Mouse (Mus musculus) heart, adult 9 months (tissue): ENCODE data around the gene Olfr715b.
"Not testable (repeated sequence)": the region's sequence is repeated elsewhere in the genome, so short reads cannot be mapped to it uniquely, and the experiment has no call there.

ENCODE experiments used
- DNase-seq, 2 experiments: peaks; one replicate each; pipeline ENCODE4 v3.0.0; 2022; ENCODE audit warnings: low spot score in 2 of 2

Olfr715b gene

GRCm38 (mm10) chr7:107110269-107110668, at the start of gene Olfr715b:
TSS of gene Olfr715b (minus strand) at chr7:107110369.
- DNase-seq: not testable (repeated sequence)

GRCm38 (mm10) chr7:107138027-107138426, 27.9 kb upstream of the Olfr715b start, which contains the start of gene Olfr716:
TSS of gene Olfr716 (plus strand) at chr7:107138327.
- DNase-seq: not testable (repeated sequence)

- not testable (repeated sequence) for DNase-seq
These were observed 20.8 kb upstream of the Olfr715b start, which contains the start of gene Olfr715 for GRCm38 (mm10) chr7:107130983-107131382. TSS of gene Olfr715 (minus strand) at chr7:107131083.

- DNase-seq: no peak
These were observed 17.2 kb downstream of the Olfr715b start, which contains the start of gene Olfr17 for GRCm38 (mm10) chr7:107092920-107093319. TSS of gene Olfr17 (plus strand) at chr7:107093220.

- DNase-seq: no peak
These were observed 39.5 kb downstream of the Olfr715b start, which contains the start of gene Olfr714 for GRCm38 (mm10) chr7:107070681-107071080. TSS of gene Olfr714 (plus strand) at chr7:107070981.
